25 mouse cellular contexts compared by ENCODE assay signal in the genomic region with DNA sequence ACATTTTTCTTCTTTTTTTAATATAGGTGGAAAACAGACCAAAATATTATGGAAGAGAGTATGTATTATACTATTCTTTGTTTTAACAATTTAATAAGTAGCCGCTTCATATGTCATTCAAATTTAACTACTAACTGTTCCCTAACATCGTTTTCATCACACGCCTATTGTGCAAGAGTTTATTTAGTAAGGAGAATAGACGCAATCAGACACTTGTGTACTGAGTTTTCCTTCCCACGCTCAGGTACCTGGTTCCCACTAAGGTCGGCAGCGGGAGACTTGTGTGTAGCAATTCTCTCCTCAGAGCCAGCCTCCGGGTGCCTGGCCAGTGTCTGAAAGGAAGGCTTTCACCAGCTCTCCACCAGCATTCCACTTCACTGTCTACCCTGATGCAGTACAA.
DNase-seq lines count a peak whose midpoint lies in the region; ATAC-seq and TF ChIP-seq lines count a peak whose summit lies in the region.
"Had no signal": no experiment of that assay in that cellular context is flagged by ENCODE, and none has a peak within 500 bp of the region (broad histone marks: within the 10 kb centered on the region; RNA-seq: fewer than 3 reads in every experiment).

No protein-coding gene starts in this region.

- ATAC-seq in forebrain, embryonic 11.5 days (replicated peaks; ENCODE audit: low FRiP score) = no peak
- ATAC-seq in liver, postnatal 0 days = peak; percentile 50; the same call in 1 of the 2 replicates
- no peak for ATAC-seq in intestine, embryonic 15.5 days
- ATAC-seq: activated CD4-positive, CD25-positive, alpha-beta regulatory T cell, adult 4 months; forebrain, embryonic 14.5 days; forebrain, embryonic 16.5 days; Patski had no signal

- H3K4me2 ChIP-seq in forebrain, embryonic 11.5 days (ENCODE audit: low read depth, low read length, severe bottlenecking) = no peak overlapping the region
- H3K4me2 ChIP-seq in liver, postnatal 0 days (ENCODE audit: low read depth, low read length) = no peak overlapping the region
- H3K4me2 ChIP-seq in intestine, embryonic 15.5 days (replicated peaks) = no peak overlapping the region
- H3K4me2 ChIP-seq: embryonic facial prominence, embryonic 12.5 days; forebrain, embryonic 12.5 days had no signal

- H3K4me1 ChIP-seq in forebrain, embryonic 11.5 days (replicated peaks; ENCODE audit: control insufficient read depth, insufficient read depth, low read length) = no peaks in the 10 kb centered on the region
- peaks cover 15% of the 10 kb centered on the region for H3K4me1 ChIP-seq in forebrain, embryonic 10.5 days
- H3K4me1 ChIP-seq in liver, postnatal 0 days (ENCODE audit: insufficient read depth) = peaks cover 4% of the 10 kb centered on the region; the same call in 1 of the 2 replicates
- H3K4me1 ChIP-seq in intestine, embryonic 15.5 days (replicated peaks) = no peaks in the 10 kb centered on the region
- H3K4me1 ChIP-seq: embryonic facial prominence, embryonic 10.5 days; embryonic facial prominence, embryonic 12.5 days had no signal

- no peak overlapping the region for H3K9ac ChIP-seq in forebrain, embryonic 11.5 days (ENCODE audit: low read length)
- no peak overlapping the region for H3K9ac ChIP-seq in liver, postnatal 0 days (replicated peaks)
- H3K9ac ChIP-seq in intestine, embryonic 15.5 days = no peak overlapping the region
- H3K9ac ChIP-seq: embryonic facial prominence, embryonic 12.5 days; forebrain, embryonic 12.5 days had no signal

- no peaks in the 10 kb centered on the region for H3K36me3 ChIP-seq in forebrain, embryonic 11.5 days (ENCODE audit: control insufficient read depth, insufficient read depth, low read length)
- no peaks in the 10 kb centered on the region; the same call in 1 of the 2 replicates for H3K36me3 ChIP-seq in forebrain, embryonic 10.5 days (replicated peaks)
- H3K36me3 ChIP-seq in liver, postnatal 0 days (replicated peaks; ENCODE audit: insufficient read depth, low read length) = no peaks in the 10 kb centered on the region
- no peaks in the 10 kb centered on the region for H3K36me3 ChIP-seq in intestine, embryonic 15.5 days
- H3K36me3 ChIP-seq: embryonic facial prominence, embryonic 10.5 days; embryonic facial prominence, embryonic 12.5 days; G1E had no signal

- peak; percentile 47; the same call in 1 of the 2 replicates for TF ChIP-seq EP300 in liver, postnatal 0 days (IDR thresholded peaks at IDR 0.05; ENCODE audit: low read depth)

- TF ChIP-seq CTCF in liver, postnatal 0 days (IDR thresholded peaks at IDR 0.05; ENCODE audit: low read depth) = no peak

- no peak overlapping the region for H3K27ac ChIP-seq in forebrain, embryonic 11.5 days (ENCODE audit: low read depth, low read length)
- no peak overlapping the region for H3K27ac ChIP-seq in forebrain, embryonic 10.5 days
- no peak overlapping the region for H3K27ac ChIP-seq in liver, postnatal 0 days (ENCODE audit: low read depth)
- H3K27ac ChIP-seq in intestine, embryonic 15.5 days = no peak overlapping the region
- H3K27ac ChIP-seq: embryonic facial prominence, embryonic 10.5 days; embryonic facial prominence, embryonic 12.5 days; forebrain, embryonic 12.5 days had no signal

- peak; percentile 20 for DNase-seq in forebrain, embryonic 11.5 days (ENCODE audit: low spot score)
- no peak for DNase-seq in forebrain, embryonic 10.5 days (ENCODE audit: extremely low spot score, low spot score)
- no peak for DNase-seq in liver, postnatal 0 days
- no peak for DNase-seq in liver
- peak; percentile 9 for DNase-seq in lung, postnatal 36 days
- DNase-seq in lung, postnatal 25 days (ENCODE audit: low spot score) = no peak
- DNase-seq: adrenal gland, adult 8-10 months; adrenal gland, postnatal 14 days; adrenal gland, postnatal 36 days; B cell, adult 2 months; cerebellum, adult 11-12 months; cerebellum, adult 2 months; cerebellum, adult 9-10 months; cerebellum, postnatal 10 days; cerebellum, postnatal 25 days had no signal

- H3K4me3 ChIP-seq in forebrain, embryonic 11.5 days (ENCODE audit: low read depth, low read length) = no peak overlapping the region
- H3K4me3 ChIP-seq in forebrain, embryonic 10.5 days = no peak overlapping the region
- H3K4me3 ChIP-seq in liver, postnatal 0 days (ENCODE audit: low read depth, low read length) = no peak overlapping the region
- no peak overlapping the region for H3K4me3 ChIP-seq in intestine, embryonic 15.5 days (replicated peaks)
- H3K4me3 ChIP-seq: embryonic facial prominence, embryonic 10.5 days; embryonic facial prominence, embryonic 12.5 days; forebrain, embryonic 12.5 days had no signal

- H3K27me3 ChIP-seq in forebrain, embryonic 11.5 days (ENCODE audit: control insufficient read depth, insufficient read depth, low read length) = no peaks in the 10 kb centered on the region
- peaks cover 25% of the 10 kb centered on the region for H3K27me3 ChIP-seq in forebrain, embryonic 10.5 days (ENCODE audit: poor library complexity, severe bottlenecking)
- H3K27me3 ChIP-seq in liver, postnatal 0 days (ENCODE audit: insufficient read depth, low read length) = no peaks in the 10 kb centered on the region
- no peaks in the 10 kb centered on the region for H3K27me3 ChIP-seq in intestine, embryonic 15.5 days (replicated peaks)
- H3K27me3 ChIP-seq: CH12.LX, Patski had no signal

- WGBS in forebrain, embryonic 11.5 days = 87% methylated on average over 8 of the region's 8 CpGs
- WGBS in forebrain, embryonic 10.5 days = 91% methylated on average over 8 of the region's 8 CpGs
- 57% methylated on average over 8 of the region's 8 CpGs for WGBS in liver, postnatal 0 days (ENCODE audit: insufficient replicate concordance)
- 84% methylated on average over 8 of the region's 8 CpGs for WGBS in intestine, embryonic 15.5 days

- H3K9me3 ChIP-seq in forebrain, embryonic 11.5 days (ENCODE audit: control insufficient read depth, low read length) = no peaks in the 10 kb centered on the region
- H3K9me3 ChIP-seq in forebrain, embryonic 10.5 days = no peaks in the 10 kb centered on the region
- H3K9me3 ChIP-seq in liver, postnatal 0 days (ENCODE audit: low read length) = no peaks in the 10 kb centered on the region
- no peaks in the 10 kb centered on the region for H3K9me3 ChIP-seq in intestine, embryonic 15.5 days
- H3K9me3 ChIP-seq: embryonic facial prominence, embryonic 10.5 days; embryonic facial prominence, embryonic 12.5 days; forebrain, embryonic 12.5 days had no signal

Comparison
In these comparisons a context has a peak if more than half of its experiments do, and no peak if none do; other contexts are left out.
1. DNase-seq: peak in forebrain, embryonic 11.5 days (single experiment) and lung, postnatal 36 days (single experiment); none in forebrain, embryonic 10.5 days (single experiment), liver, postnatal 0 days (single experiment), liver (single experiment) and lung, postnatal 25 days (single experiment).